Mouse (Mus musculus) C2C12 (cell line): ENCODE data around the gene Rtp2.

Experiments
- CTCF ChIP-seq: IDR thresholded peaks from one replicate; pipeline ENCODE4 v1.5.1; 2011; ENCODE audit not compliant: control insufficient read depth, insufficient read depth, insufficient read length
- MAX ChIP-seq: IDR thresholded peaks from one replicate; pipeline ENCODE4 v1.6.1; 2011; ENCODE audit warnings: mild to moderate bottlenecking, control low read depth
- MYOD1 ChIP-seq: IDR thresholded peaks from one replicate; pipeline ENCODE4 v1.6.1; 2011; ENCODE audit warnings: low read depth; ENCODE audit not compliant: control insufficient read depth, insufficient read length
- MYOG ChIP-seq: IDR thresholded peaks from one replicate; pipeline ENCODE4 v1.6.1; 2011; ENCODE audit not compliant: control insufficient read depth, insufficient read length; ENCODE audit errors: extremely low read depth
- USF1 ChIP-seq: IDR thresholded peaks from one replicate; pipeline ENCODE4 v1.6.1; 2011; ENCODE audit warnings: low read depth, mild to moderate bottlenecking, control low read depth, moderate library complexity

DNA sequence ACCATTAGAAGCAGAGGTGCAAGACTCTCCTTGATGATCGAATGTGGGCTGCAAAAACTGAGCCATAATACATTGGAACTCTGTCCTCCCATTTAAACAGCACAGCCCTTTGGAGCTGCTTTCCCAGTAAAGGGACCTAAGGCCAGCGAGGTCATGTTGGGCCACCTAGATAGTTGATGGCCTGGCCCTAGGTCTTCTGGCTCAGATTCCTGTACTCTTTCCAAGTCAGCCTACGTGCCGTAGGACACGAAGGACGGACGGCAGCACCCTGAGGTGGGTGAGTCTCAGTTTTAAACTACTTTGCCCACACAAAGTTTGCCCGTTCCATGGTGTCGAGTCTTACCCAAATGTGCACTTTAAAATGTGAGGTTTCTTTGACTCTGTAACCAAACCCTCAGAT is 47.3 kb upstream of the Rtp2 start:
- TF ChIP-seq CTCF (no peak), MAX (no peak), MYOG (no peak), USF1 (no peak), MYOD1 (no peak)
